Mouse (Mus musculus): ENCODE results near the gene Gabrd. TPM values are rescaled to one million over a fixed set of nuclear protein-coding genes. Genes with fewer than 3 reads are reported as not detected.

Gene Gabrd
- polyA plus RNA-seq, 1 experiment, result 1.4 TPM

GRCm38 (mm10) chr4:155346350-155346749 lies 51.6 kb downstream of the Gabrd start:
- Histone ChIP-seq H3K4me1 (ENCODE audit: control insufficient read depth, insufficient read depth, low read length) (no peaks in the 10 kb centered on the region), H3K4me3 (replicated peaks; ENCODE audit: extremely low read depth, low read depth, low read length) (no peak overlapping the region)
- DNase-seq, result no peak
- 64% methylated on average over 12 of the region's 12 CpGs for WGBS
- TF ChIP-seq CTCF (IDR thresholded peaks at IDR 0.05; ENCODE audit: insufficient read depth, low read length), result no peak

- TF ChIP-seq POLR2A (IDR thresholded peaks at IDR 0.05; ENCODE audit: borderline replicate concordance, extremely low read depth, low read depth, low read length), result no peak
- no peak for TF ChIP-seq CTCF (IDR thresholded peaks at IDR 0.05; ENCODE audit: insufficient read depth, low read length)
- Histone ChIP-seq H3K4me1 (ENCODE audit: control insufficient read depth, insufficient read depth, low read length) (no peaks in the 10 kb centered on the region), H3K4me3 (replicated peaks; ENCODE audit: extremely low read depth, low read depth, low read length) (peak overlapping the region; percentile 0)
- DNase-seq, result no peak
- 9% methylated on average over 16 of the region's 16 CpGs for WGBS
Observed at GRCm38 (mm10) chr4:155345608-155345953, 52.3 kb downstream of the Gabrd start.

GRCm38 (mm10) chr4:155344716-155345607 lies 53.0 kb downstream of the Gabrd start:
- WGBS, result 22% methylated on average over 47 of the region's 47 CpGs
- DNase-seq, result no peak
- Histone ChIP-seq H3K4me1 (ENCODE audit: control insufficient read depth, insufficient read depth, low read length) (no peaks in the 10 kb centered on the region), H3K4me3 (replicated peaks; ENCODE audit: extremely low read depth, low read depth, low read length) (peak overlapping the region; percentile 0)
- no peak for TF ChIP-seq POLR2A (IDR thresholded peaks at IDR 0.05; ENCODE audit: borderline replicate concordance, extremely low read depth, low read depth, low read length)
- TF ChIP-seq CTCF (IDR thresholded peaks at IDR 0.05; ENCODE audit: insufficient read depth, low read length), result no peak

- no peaks in the 10 kb centered on the region for H3K4me1 ChIP-seq (ENCODE audit: control insufficient read depth, insufficient read depth, low read length)
- DNase-seq, result no peak
- WGBS, result 46% methylated on average over 3 of the region's 3 CpGs
- no peak overlapping the region for H3K4me3 ChIP-seq (replicated peaks; ENCODE audit: extremely low read depth, low read depth, low read length)
- no peak for TF ChIP-seq CTCF (IDR thresholded peaks at IDR 0.05; ENCODE audit: insufficient read depth, low read length)
- TF ChIP-seq POLR2A (IDR thresholded peaks at IDR 0.05; ENCODE audit: borderline replicate concordance, extremely low read depth, low read depth, low read length), result no peak
Observed at GRCm38 (mm10) chr4:155344299-155344600, 53.7 kb downstream of the Gabrd start.

GRCm38 (mm10) chr4:155343415-155344298 lies 54.3 kb downstream of the Gabrd start:
- Histone ChIP-seq H3K4me1 (ENCODE audit: control insufficient read depth, insufficient read depth, low read length) (no peaks in the 10 kb centered on the region), H3K4me3 (replicated peaks; ENCODE audit: extremely low read depth, low read depth, low read length) (no peak overlapping the region)
- TF ChIP-seq CTCF (IDR thresholded peaks at IDR 0.05; ENCODE audit: insufficient read depth, low read length), result no peak
- 75% methylated on average over 14 of the region's 14 CpGs for WGBS
- no peak for DNase-seq

GRCm38 (mm10) chr4:155336284-155337050 lies 61.4 kb downstream of the Gabrd start:
- DNase-seq, result no peak
- no peak overlapping the region for H3K4me3 ChIP-seq (replicated peaks; ENCODE audit: extremely low read depth, low read depth, low read length)
- 82% methylated on average over 12 of the region's 12 CpGs for WGBS
- no peaks in the 10 kb centered on the region for H3K4me1 ChIP-seq (ENCODE audit: control insufficient read depth, insufficient read depth, low read length)
- TF ChIP-seq CTCF (IDR thresholded peaks at IDR 0.05; ENCODE audit: insufficient read depth, low read length) (no peak), POLR2A (IDR thresholded peaks at IDR 0.05; ENCODE audit: borderline replicate concordance, extremely low read depth, low read depth, low read length) (no peak)

Other genes starting within 250 kb of the Gabrd start
- 105 and 115 TPM in 2 replicates for gene Ski, start 175.5 kb downstream of the Gabrd start, polyA plus RNA-seq (2012; rRNA removed)
- 56.7 and 59.3 TPM in 2 replicates for gene Faap20, start 148.3 kb downstream of the Gabrd start, polyA plus RNA-seq (2012; rRNA removed)
- 33.1 and 38.1 TPM in 2 replicates for gene Prkcz, start 36.8 kb downstream of the Gabrd start, polyA plus RNA-seq (2012; rRNA removed)
- gene Cfap74, start 11.1 kb upstream of the Gabrd start, polyA plus RNA-seq (2012; rRNA removed), result 7.4 and 10.1 TPM in 2 replicates
- gene Tmem52, start 71.0 kb upstream of the Gabrd start, polyA plus RNA-seq (2012; rRNA removed), result 3.5 and 5.2 TPM in 2 replicates
- 683 and 872 TPM in 2 replicates for gene Gnb1, start 93.2 kb upstream of the Gabrd start, polyA plus RNA-seq (2012; rRNA removed)
- gene Nadk, start 164.3 kb upstream of the Gabrd start, polyA plus RNA-seq (2012; rRNA removed), result 110 and 119 TPM in 2 replicates
- 5.2 and 6.6 TPM in 2 replicates for gene Slc35e2, start 203.3 kb upstream of the Gabrd start, polyA plus RNA-seq (2012; rRNA removed)
- 21.3 and 29.1 TPM in 2 replicates for gene Cdk11b, start 226.7 kb upstream of the Gabrd start, polyA plus RNA-seq (2012; rRNA removed)
- not detected in 2 replicates for gene Gm10563, start 247.3 kb upstream of the Gabrd start, polyA plus RNA-seq (2012; rRNA removed)

All from lung, adult 2 months (tissue).